Mouse (Mus musculus) hindbrain, postnatal 0 days (tissue): ENCODE results near the gene Fras1. TPM values are rescaled to one million over a fixed set of nuclear protein-coding genes. Genes with fewer than 3 reads are reported as not detected.

Source experiments
- ATAC-seq: fragments of 200-750 bp; cut with Nextera tagmentation; 2 replicates; pipeline ENCODE4 v1.8.0; 2017; ENCODE audit warnings: mild to moderate bottlenecking, moderate TSS enrichment, moderate library complexity
- DNase-seq: peaks from one replicate; pipeline ENCODE4 v3.0.0-alpha.2; 2015; ENCODE audit warnings: low spot score
- H3K27ac ChIP-seq: fragments of 300-500 bp; sonication (generic); 2 replicates; pipeline ENCODE4 v1.5.1; 2014; ENCODE audit warnings: mild to moderate bottlenecking
- H3K27me3 ChIP-seq: fragments of 300-500 bp; sonication (generic); 2 replicates; pipeline ENCODE4 v1.6.1; 2014; ENCODE audit warnings: low read length, mixed read lengths; ENCODE audit not compliant: insufficient read depth
- H3K36me3 ChIP-seq: fragments of 300-500 bp; sonication (generic); 2 replicates; pipeline ENCODE4 v1.6.1; 2014; ENCODE audit warnings: low read length, mixed read lengths; ENCODE audit not compliant: insufficient read depth
- H3K4me1 ChIP-seq: fragments of 300-500 bp; sonication (generic); 2 replicates; pipeline ENCODE4 v1.6.1; 2014; ENCODE audit warnings: antibody characterized with exemption, low read length, mixed read lengths; ENCODE audit not compliant: insufficient read depth
- H3K4me2 ChIP-seq: fragments of 300-500 bp; sonication (generic); 2 replicates; pipeline ENCODE4 v1.6.1; 2014; ENCODE audit warnings: low read depth, mild to moderate bottlenecking, low read length, moderate library complexity, mixed read lengths
- H3K4me3 ChIP-seq: fragments of 300-500 bp; sonication (generic); 2 replicates; pipeline ENCODE4 v1.5.1; 2014; ENCODE audit warnings: low read length
- H3K9ac ChIP-seq: fragments of 300-500 bp; sonication (generic); replicated peaks from 2 replicates; pipeline ENCODE4 v1.6.1; 2014; ENCODE audit warnings: mild to moderate bottlenecking, low read length, moderate library complexity, mixed read lengths
- H3K9me3 ChIP-seq: fragments of 300-500 bp; sonication (generic); 2 replicates; pipeline ENCODE4 v1.6.1; 2016; ENCODE audit warnings: low read length, mixed read lengths
- CTCF ChIP-seq: IDR thresholded peaks from 2 replicates; pipeline ENCODE4 v1.5.1; 2016; ENCODE audit warnings: antibody characterized with exemption, control low read depth, low read depth
- WGBS: fragments of 180-500 bp; shearing (Covaris S2); extraction: QIAGEN DNeasy Blood & Tissue Kit; methylation state at CpG from one replicate; pipeline ENCODE4 v1.1.7; 2014; 5-methylcytosine and 5-hydroxymethylcytosine counted together
- polyA plus RNA-seq: library from polyadenylated mRNA; unstranded; fragments of >200 nt; fragmentation: Nextera tagmentation; extraction: Ambion mirVana; gene quantifications from 2 replicates; pipeline ENCODE4 v1.2.1, GENCODE M21; 2015
- total RNA-seq: library from RNA; depleted of rRNA; stranded (reverse); fragments of >200 nt; gene quantifications from 2 replicates; pipeline ENCODE4 v1.2.3, GENCODE M21; 2014

The Fras1 gene
- total and polyA plus RNA-seq, 2 experiments from 2014 or later = 2.9 to 15.3 TPM

DNA sequence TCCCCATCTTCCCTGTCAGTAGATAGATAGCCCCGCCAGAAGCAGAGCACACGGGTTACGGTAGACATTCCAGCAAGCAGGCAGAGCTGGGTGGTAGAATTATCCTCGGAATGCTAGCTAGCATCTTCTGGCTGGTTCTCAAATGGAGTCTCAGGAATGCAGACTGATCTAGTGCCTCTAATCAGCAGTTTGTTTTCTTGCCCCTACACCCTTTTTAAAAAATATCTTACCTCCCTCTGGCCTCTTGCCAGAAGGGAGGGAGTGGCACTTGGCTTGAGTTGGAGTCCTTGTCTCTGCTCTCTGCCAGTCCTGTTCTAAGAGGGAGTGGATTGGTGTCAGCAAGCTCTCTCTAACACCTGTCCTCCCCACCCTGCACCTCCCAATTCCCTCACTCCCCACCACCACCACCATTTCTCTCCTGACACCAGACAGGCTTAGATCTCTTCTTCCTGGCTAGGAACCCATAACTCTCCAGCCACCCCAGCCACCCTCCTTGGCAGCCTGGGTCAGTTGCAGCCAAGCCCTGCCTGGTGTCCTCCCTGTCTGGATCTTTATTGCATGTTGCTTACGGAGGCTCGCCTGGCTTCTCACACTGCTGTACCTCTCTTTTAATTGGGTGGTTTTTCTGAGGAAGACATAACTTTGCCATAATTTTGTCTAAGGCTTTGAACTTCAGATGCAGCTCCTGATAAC lies 243.3 kb downstream of the Fras1 start:
- H3K36me3 ChIP-seq = no peaks in the 10 kb centered on the region
- 76% methylated on average over 6 of the region's 6 CpGs for WGBS

DNA sequence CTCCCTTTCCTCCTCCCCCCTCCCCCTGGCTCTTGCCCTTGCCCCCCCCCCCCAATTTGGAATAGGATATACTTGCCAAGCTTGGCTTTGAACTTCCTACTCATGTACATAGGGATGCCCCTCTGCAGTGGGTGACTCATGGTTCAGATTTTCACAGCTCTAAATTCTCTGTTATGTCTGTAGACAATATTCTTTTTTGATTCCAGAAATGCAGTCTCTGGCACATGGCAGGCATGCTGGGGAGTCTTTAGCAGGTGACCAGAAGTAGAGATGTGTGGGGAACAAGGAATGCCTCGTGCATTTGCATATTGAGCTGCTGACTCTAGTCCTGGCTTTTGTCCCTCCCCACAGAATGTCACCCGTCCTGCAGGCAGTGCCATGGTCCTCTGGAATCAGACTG lies 244.3 kb downstream of the Fras1 start:
- no peaks in the 10 kb centered on the region for H3K4me1 ChIP-seq
- DNase-seq (no peak), ATAC-seq (no peak)
- H3K4me2 ChIP-seq = no peak overlapping the region
- no peak for TF ChIP-seq CTCF
- no peak overlapping the region for H3K4me3 ChIP-seq
- H3K27ac ChIP-seq = no peak overlapping the region
- H3K9me3 ChIP-seq = no peaks in the 10 kb centered on the region
- H3K27me3 ChIP-seq = no peaks in the 10 kb centered on the region
- H3K9ac ChIP-seq = no peak overlapping the region
- WGBS = 37% methylated on average over 2 of the region's 2 CpGs
- H3K36me3 ChIP-seq = no peaks in the 10 kb centered on the region

More for the DNA sequence above, 243.3 kb downstream of the Fras1 start:
- no peak for DNase-seq
- H3K9me3 ChIP-seq = no peaks in the 10 kb centered on the region
- no peak overlapping the region for H3K9ac ChIP-seq
- H3K4me3 ChIP-seq = no peak overlapping the region
- H3K4me1 ChIP-seq = no peaks in the 10 kb centered on the region
- no peaks in the 10 kb centered on the region for H3K27me3 ChIP-seq
- ATAC-seq = no peak
- TF ChIP-seq CTCF = no peak
- no peak overlapping the region for H3K4me2 ChIP-seq
- H3K27ac ChIP-seq = no peak overlapping the region

DNA sequence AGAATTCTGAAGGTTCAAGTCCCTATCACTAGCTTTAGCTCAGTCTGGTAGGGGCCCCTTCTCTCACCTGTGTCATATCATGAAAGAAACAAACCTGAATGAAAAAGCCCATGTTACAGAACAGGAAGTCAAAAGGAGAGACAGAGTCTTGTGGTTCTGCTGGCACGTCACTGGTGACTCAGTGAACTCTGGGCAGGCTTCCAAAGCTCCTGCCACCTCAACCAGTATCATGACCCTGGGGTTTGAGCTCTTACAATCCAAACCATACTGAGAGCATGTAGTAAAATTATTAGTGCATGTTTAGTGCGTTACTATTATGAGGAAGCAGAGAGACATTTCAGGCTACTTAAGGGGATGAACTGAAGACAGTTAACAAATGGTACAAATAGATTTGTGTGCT lies 246.5 kb downstream of the Fras1 start:
- Histone ChIP-seq H3K27me3 (no peaks in the 10 kb centered on the region), H3K4me2 (no peak overlapping the region), H3K27ac (no peak overlapping the region), H3K4me1 (no peaks in the 10 kb centered on the region), H3K9ac (no peak overlapping the region), H3K4me3 (no peak overlapping the region), H3K36me3 (no peaks in the 10 kb centered on the region), H3K9me3 (no peaks in the 10 kb centered on the region)
- TF ChIP-seq CTCF = no peak
- 80% methylated on average over 2 of the region's 2 CpGs for WGBS
- ATAC-seq (no peak), DNase-seq (no peak)

DNA sequence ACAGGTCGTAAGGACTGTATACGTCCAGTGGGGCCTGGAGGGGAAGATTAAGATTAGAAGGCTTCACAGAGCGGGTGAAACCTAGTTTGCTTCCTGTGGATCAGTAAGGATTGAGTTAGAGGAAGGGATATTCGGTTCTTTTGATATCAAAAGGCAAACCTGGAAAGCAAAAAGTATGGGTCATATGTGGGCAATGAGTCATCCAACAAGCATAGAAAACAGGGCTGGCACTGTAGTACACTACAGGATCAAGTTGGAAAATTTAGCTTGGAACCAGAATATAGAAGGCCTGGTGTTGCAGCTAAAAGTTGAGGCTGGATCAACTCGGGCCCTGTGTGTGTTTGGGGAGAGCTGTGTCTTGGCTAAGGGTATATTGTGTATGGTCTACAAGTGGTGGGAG lies 246.9 kb downstream of the Fras1 start:
- Histone ChIP-seq H3K36me3 (no peaks in the 10 kb centered on the region), H3K9me3 (no peaks in the 10 kb centered on the region), H3K4me3 (no peak overlapping the region), H3K27ac (no peak overlapping the region), H3K9ac (no peak overlapping the region), H3K4me2 (no peak overlapping the region), H3K4me1 (no peaks in the 10 kb centered on the region), H3K27me3 (no peaks in the 10 kb centered on the region)
- no peak for DNase-seq
- 90% methylated on average over 5 of the region's 5 CpGs for WGBS
- ATAC-seq = no peak
- TF ChIP-seq CTCF = no peak

DNA sequence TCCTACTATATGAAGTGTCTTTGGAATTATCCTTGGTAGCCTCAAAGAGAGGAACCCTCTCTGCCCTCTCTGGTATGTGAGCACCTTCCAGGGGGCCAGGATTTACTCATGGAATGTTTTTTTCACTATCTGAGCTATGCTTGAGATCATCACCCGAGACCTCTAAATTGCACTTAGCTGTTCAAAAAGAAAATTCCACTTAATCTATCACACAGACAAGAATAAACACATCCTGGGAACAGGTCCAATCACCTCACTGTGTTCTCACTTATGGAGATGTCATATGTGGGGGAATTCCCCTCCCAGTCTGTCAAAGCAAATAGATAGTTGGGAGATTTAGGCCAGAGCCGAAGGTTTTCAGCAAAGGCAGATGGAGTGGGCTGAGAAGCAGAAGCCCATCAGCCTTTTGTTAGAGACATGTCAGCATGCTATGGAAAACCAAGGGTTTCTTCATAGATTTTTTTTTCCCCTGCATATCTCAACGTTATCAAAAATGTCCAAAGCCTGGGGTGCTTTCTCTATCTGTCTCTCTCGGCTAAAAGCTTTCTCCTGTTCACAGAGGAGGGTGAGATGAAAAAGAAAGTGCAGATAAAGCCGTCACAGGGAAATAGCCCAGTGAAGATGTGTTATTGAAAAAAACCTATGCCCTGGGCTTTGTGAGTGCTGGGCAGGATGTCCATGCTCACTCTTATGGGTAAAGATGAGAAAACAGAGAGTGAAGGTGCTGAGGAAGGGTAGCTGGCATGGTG lies 249.0 kb downstream of the Fras1 start:
- no peak for TF ChIP-seq CTCF
- ATAC-seq = no peak
- no peaks in the 10 kb centered on the region for H3K9me3 ChIP-seq
- no peak overlapping the region for H3K9ac ChIP-seq
- WGBS = 72% methylated on average over 5 of the region's 5 CpGs
- no peak overlapping the region for H3K4me3 ChIP-seq
- no peaks in the 10 kb centered on the region for H3K27me3 ChIP-seq
- H3K27ac ChIP-seq = no peak overlapping the region
- no peaks in the 10 kb centered on the region for H3K4me1 ChIP-seq
- no peaks in the 10 kb centered on the region for H3K36me3 ChIP-seq
- DNase-seq = no peak
- no peak overlapping the region for H3K4me2 ChIP-seq

DNA sequence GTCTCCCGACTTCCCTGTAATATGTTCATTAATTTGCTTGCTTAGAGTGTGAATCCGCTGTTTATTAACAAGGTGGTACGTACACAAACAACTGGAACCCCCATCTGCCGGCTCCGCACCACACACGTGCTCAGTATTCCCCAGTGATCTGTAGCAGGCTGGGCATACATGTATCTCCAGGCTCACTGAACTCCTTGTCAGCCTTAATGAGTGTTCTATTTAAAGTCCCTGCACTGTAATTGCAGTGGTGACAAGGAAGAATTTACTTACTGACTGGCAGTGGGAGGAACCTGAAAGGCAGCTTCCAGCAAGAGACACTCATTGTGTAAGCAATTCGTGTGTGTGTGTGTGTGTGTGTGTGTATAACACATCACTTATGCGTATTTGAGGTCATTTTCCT lies 256.1 kb downstream of the Fras1 start:
- Histone ChIP-seq H3K27ac (no peak overlapping the region), H3K9me3 (no peaks in the 10 kb centered on the region), H3K9ac (no peak overlapping the region), H3K4me3 (no peak overlapping the region), H3K4me1 (0 out of 2 replicates have a peak, but pooled peaks cover 2% of the 10 kb centered on the region), H3K27me3 (no peaks in the 10 kb centered on the region), H3K4me2 (no peak overlapping the region), H3K36me3 (no peaks in the 10 kb centered on the region)
- DNase-seq = peak; percentile 43
- ATAC-seq = peak; percentile 70
- no peak for TF ChIP-seq CTCF
- 57% methylated on average over 8 of the region's 8 CpGs for WGBS
